Mouse (Mus musculus) stomach, embryonic 14.5 days (tissue): ENCODE data around the gene Farsa. TPM values are rescaled to one million over a fixed set of nuclear protein-coding genes. Genes with fewer than 3 reads are reported as not detected.
"Not testable (repeated sequence)": the region's sequence is repeated elsewhere in the genome, so short reads cannot be mapped to it uniquely, and the experiment has no call there.

ENCODE experiments used
- ATAC-seq: fragments of 200-750 bp; cut with Nextera tagmentation; 2 replicates; pipeline ENCODE4 v1.8.0; 2017; ENCODE audit warnings: low read depth, moderate TSS enrichment; ENCODE audit not compliant: insufficient number of reproducible peaks, insufficient read depth, low FRiP score
- H3K27ac ChIP-seq: fragments of 300-500 bp; sonication (generic); 2 replicates; pipeline ENCODE4 v1.5.1; 2014; ENCODE audit warnings: mild to moderate bottlenecking, low read length, moderate library complexity, mixed read lengths
- H3K27me3 ChIP-seq: fragments of 300-500 bp; sonication (generic); 2 replicates; pipeline ENCODE4 v1.6.1; 2014; ENCODE audit warnings: low read length, control low read depth, mixed read lengths; ENCODE audit not compliant: control insufficient read depth, insufficient read depth
- H3K36me3 ChIP-seq: fragments of 300-500 bp; sonication (generic); 2 replicates; pipeline ENCODE4 v1.6.1; 2014; ENCODE audit warnings: mild to moderate bottlenecking, control low read depth, low read length, moderate library complexity, mixed read lengths; ENCODE audit not compliant: control insufficient read depth, insufficient read depth
- H3K4me1 ChIP-seq: fragments of 300-500 bp; sonication (generic); 2 replicates; pipeline ENCODE4 v1.6.1; 2014; ENCODE audit warnings: low read length, control low read depth, mixed read lengths; ENCODE audit not compliant: control insufficient read depth, insufficient read depth
- H3K4me2 ChIP-seq: fragments of 300-500 bp; sonication (generic); replicated peaks from 2 replicates; pipeline ENCODE4 v1.6.1; 2014; ENCODE audit warnings: low read depth, low read length, control low read depth
- H3K4me3 ChIP-seq: fragments of 300-500 bp; sonication (generic); 2 replicates; pipeline ENCODE4 v1.5.1; 2014; ENCODE audit warnings: low read depth, low read length, control low read depth
- H3K9ac ChIP-seq: fragments of 300-500 bp; sonication (generic); replicated peaks from 2 replicates; pipeline ENCODE4 v1.6.1; 2014; ENCODE audit warnings: low read depth, mild to moderate bottlenecking, control low read depth, low read length, moderate library complexity, mixed read lengths
- H3K9me3 ChIP-seq: fragments of 300-500 bp; sonication (generic); 2 replicates; pipeline ENCODE4 v1.6.1; 2016; ENCODE audit warnings: low read depth, low read length, control low read depth; ENCODE audit not compliant: control insufficient read depth
- WGBS: fragments of 180-500 bp; shearing (Covaris S2); extraction: QIAGEN DNeasy Blood & Tissue Kit; methylation state at CpG from one replicate; pipeline ENCODE4 v1.1.7; 2014; 5-methylcytosine and 5-hydroxymethylcytosine counted together
- polyA plus RNA-seq: library from polyadenylated mRNA; unstranded; fragments of >200 nt; fragmentation: Nextera tagmentation; extraction: Ambion mirVana; gene quantifications from 2 replicates; pipeline ENCODE4 v1.2.1, GENCODE M21; 2014

Farsa gene
- polyA plus RNA-seq, 1 experiment from 2014 or later: 88.9 TPM

GRCm38 (mm10) chr8:84814555-84815441 lies 42.0 kb upstream of the Farsa start:
- 0 out of 2 replicates have a peak, but pooled peaks cover 8% of the 10 kb centered on the region for H3K27me3 ChIP-seq
- no peaks in the 10 kb centered on the region for H3K9me3 ChIP-seq
- H3K4me3 ChIP-seq: no peak overlapping the region
- H3K27ac ChIP-seq: no peak overlapping the region
- no peaks in the 10 kb centered on the region for H3K4me1 ChIP-seq
- no peaks in the 10 kb centered on the region for H3K36me3 ChIP-seq
- no peak for ATAC-seq
- 42% methylated on average over 19 of the region's 19 CpGs for WGBS
- H3K4me2 ChIP-seq: no peak overlapping the region
- H3K9ac ChIP-seq: no peak overlapping the region; the same call in none of the 2 replicates

GRCm38 (mm10) chr8:84815547-84815946 lies 41.2 kb upstream of the Farsa start:
- WGBS: 16% methylated on average over 9 of the region's 9 CpGs
- H3K27ac ChIP-seq: no peak overlapping the region

GRCm38 (mm10) chr8:84816117-84816516 lies 40.7 kb upstream of the Farsa start:
- 0 out of 2 replicates have a peak, but pooled peaks cover 8% of the 10 kb centered on the region for H3K27me3 ChIP-seq
- H3K27ac ChIP-seq: no peak overlapping the region
- no peaks in the 10 kb centered on the region for H3K4me1 ChIP-seq
- no peak for ATAC-seq
- 74% methylated on average over 17 of the region's 17 CpGs for WGBS
- no peaks in the 10 kb centered on the region for H3K9me3 ChIP-seq
- no peak overlapping the region for H3K4me2 ChIP-seq
- no peaks in the 10 kb centered on the region for H3K36me3 ChIP-seq
- H3K9ac ChIP-seq: no peak overlapping the region
- no peak overlapping the region for H3K4me3 ChIP-seq

More at GRCm38 (mm10) chr8:84815547-84815946, 41.2 kb upstream of the Farsa start:
- Histone ChIP-seq H3K4me2 (no peak overlapping the region), H3K27me3 (0 out of 2 replicates have a peak, but pooled peaks cover 8% of the 10 kb centered on the region), H3K4me1 (no peaks in the 10 kb centered on the region), H3K36me3 (no peaks in the 10 kb centered on the region), H3K9ac (no peak overlapping the region), H3K9me3 (no peaks in the 10 kb centered on the region), H3K4me3 (no peak overlapping the region)
- ATAC-seq: peak; percentile 68; the same call in 1 of the 2 replicates

- H3K9ac ChIP-seq: no peak within 1 kb of the TSS
- H3K4me2 ChIP-seq: peak within 1 kb of the TSS; percentile 40
- no peak within 1 kb of the TSS for H3K4me3 ChIP-seq
These were observed 34.1 kb upstream of the Farsa start, which contains the start of gene Dand5 for GRCm38 (mm10) chr8:84822723-84823122. TSS of gene Dand5 (minus strand) at chr8:84822823.

GRCm38 (mm10) chr8:84823653-84824052 lies 33.1 kb upstream of the Farsa start:
- WGBS: under 1% methylated on average over 18 of the region's 18 CpGs
- H3K4me3 ChIP-seq: no peak overlapping the region

More at GRCm38 (mm10) chr8:84822723-84823122, 34.1 kb upstream of the Farsa start, which contains the start of gene Dand5:
- H3K9me3 ChIP-seq: no peaks in the 10 kb centered on the region
- H3K36me3 ChIP-seq: no peaks in the 10 kb centered on the region
- ATAC-seq: no peak
- 42% methylated on average over 3 of the region's 3 CpGs for WGBS
- no peak within 1 kb of the TSS for H3K27ac ChIP-seq
- no peaks in the 10 kb centered on the region for H3K27me3 ChIP-seq
- no peaks in the 10 kb centered on the region for H3K4me1 ChIP-seq

GRCm38 (mm10) chr8:84825636-84826035 lies 31.2 kb upstream of the Farsa start:
- Histone ChIP-seq H3K4me3 (no peak overlapping the region), H3K9ac (no peak overlapping the region), H3K4me2 (no peak overlapping the region), H3K4me1 (no peaks in the 10 kb centered on the region), H3K9me3 (no peaks in the 10 kb centered on the region), H3K27ac (no peak overlapping the region), H3K27me3 (no peaks in the 10 kb centered on the region), H3K36me3 (no peaks in the 10 kb centered on the region)
- 38% methylated on average over 4 of the region's 4 CpGs for WGBS
- no peak for ATAC-seq

More at GRCm38 (mm10) chr8:84823653-84824052, 33.1 kb upstream of the Farsa start:
- Histone ChIP-seq H3K4me2 (peak overlapping the region; percentile 40), H3K36me3 (no peaks in the 10 kb centered on the region), H3K27me3 (no peaks in the 10 kb centered on the region), H3K27ac (no peak overlapping the region), H3K4me1 (no peaks in the 10 kb centered on the region), H3K9me3 (no peaks in the 10 kb centered on the region), H3K9ac (no peak overlapping the region)
- peak; percentile 79 for ATAC-seq

DNA sequence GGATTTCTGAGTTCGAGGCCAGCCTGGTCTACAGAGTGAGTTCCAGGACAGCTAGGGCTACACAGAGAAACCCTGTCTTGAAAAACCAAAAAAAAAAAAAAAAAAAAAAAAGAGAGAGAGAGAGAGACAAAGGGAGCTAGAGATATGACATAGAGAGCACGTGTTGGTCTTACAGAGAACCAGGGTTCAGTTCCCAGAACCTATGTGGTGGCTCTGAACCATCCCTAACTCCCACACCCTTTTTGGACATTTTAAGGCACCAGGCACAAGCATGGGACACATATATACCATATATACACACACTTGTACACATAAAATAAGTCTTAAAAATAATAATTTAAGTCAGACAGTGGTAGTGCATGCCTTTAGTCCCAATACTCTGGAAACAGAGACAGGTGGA lies 30.3 kb upstream of the Farsa start:
- H3K4me3 ChIP-seq, H3K27me3 ChIP-seq, H3K9me3 ChIP-seq, H3K27ac ChIP-seq, H3K36me3 ChIP-seq, H3K9ac ChIP-seq, H3K4me1 ChIP-seq, H3K4me2 ChIP-seq, ATAC-seq: not testable (repeated sequence)
- 92% methylated on average over 2 of the region's 2 CpGs for WGBS

DNA sequence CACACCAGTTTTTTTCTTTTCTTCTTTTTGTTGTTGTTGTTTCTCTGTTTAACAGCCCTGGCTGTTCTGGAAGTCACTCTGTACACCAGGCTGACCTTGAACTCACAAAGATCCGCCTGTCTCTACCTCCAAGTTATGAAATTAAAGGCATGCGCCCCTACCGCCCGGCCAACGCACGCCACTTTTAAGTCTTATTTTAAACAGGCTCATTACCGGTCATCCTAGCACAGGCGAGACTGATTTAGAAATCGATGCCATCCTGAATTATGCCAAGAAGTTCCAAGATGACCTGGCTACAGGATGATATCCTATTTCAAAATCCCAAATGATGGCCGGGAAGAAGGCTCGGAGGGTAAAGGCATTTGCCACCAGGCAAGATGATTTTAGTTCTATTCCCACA lies 25.3 kb upstream of the Farsa start, which contains the start of gene Gadd45gip1:
TSS of gene Gadd45gip1 (plus strand) at position 33 of the 400 bp plus-strand sequence.
- Histone ChIP-seq H3K4me1 (peaks cover 21% of the 10 kb centered on the region), H3K36me3 (peaks cover 27% of the 10 kb centered on the region), H3K9ac (peak within 1 kb of the TSS; percentile 92), H3K4me3 (peak within 1 kb of the TSS; percentile 99), H3K27ac (peak within 1 kb of the TSS; percentile 93), H3K27me3 (no peaks in the 10 kb centered on the region), H3K9me3 (no peaks in the 10 kb centered on the region), H3K4me2 (peak within 1 kb of the TSS; percentile 51)
- 73% methylated on average over 11 of the region's 11 CpGs for WGBS
- no peak for ATAC-seq
